ENCODE assay signal across 14 mouse cellular contexts in the genomic region with DNA sequence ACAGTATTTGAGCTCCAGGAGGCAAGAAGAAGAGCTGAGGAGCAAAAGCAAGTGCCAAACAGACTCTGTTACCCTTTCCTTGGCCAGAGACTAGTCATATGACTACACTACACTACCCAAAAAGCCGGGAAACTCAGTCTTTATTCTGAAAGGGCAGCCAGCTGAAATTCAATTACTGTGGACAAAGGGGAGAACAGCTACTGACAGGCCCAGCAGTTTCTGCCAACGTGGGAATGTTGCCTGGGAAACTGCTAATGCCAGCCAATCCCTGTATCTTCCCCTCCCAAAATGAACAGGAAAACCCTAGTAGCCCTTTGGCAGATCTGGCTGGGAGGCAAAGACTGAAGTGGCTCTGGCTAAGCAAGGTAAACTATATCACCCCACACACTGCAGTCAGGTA. TPM values are rescaled to one million over a fixed set of nuclear protein-coding genes. Genes with fewer than 3 reads are reported as not detected.
DNase-seq lines count a peak whose midpoint lies in the region; ATAC-seq and TF ChIP-seq lines count a peak whose summit lies in the region.
"Had no signal": no experiment of that assay in that cellular context is flagged by ENCODE, and none has a peak within 500 bp of the region (broad histone marks: within the 10 kb centered on the region; RNA-seq: fewer than 3 reads in every experiment).

No protein-coding gene starts in this region.

- no peak for TF ChIP-seq CTCF in forebrain, postnatal 0 days (IDR thresholded peaks at IDR 0.05; ENCODE audit: low read depth)

- peaks cover 13% of the 10 kb centered on the region for H3K4me1 ChIP-seq in hindbrain, embryonic 13.5 days (replicated peaks)
- H3K4me1 ChIP-seq in hindbrain, embryonic 10.5 days (replicated peaks) = peaks cover 14% of the 10 kb centered on the region
- peaks cover 6% of the 10 kb centered on the region; the same call in 1 of the 2 replicates for H3K4me1 ChIP-seq in forebrain, postnatal 0 days (ENCODE audit: insufficient read depth)
- H3K4me1 ChIP-seq: limb, embryonic 12.5 days had no signal

- H3K4me3 ChIP-seq in hindbrain, embryonic 13.5 days = no peak overlapping the region
- no peak overlapping the region for H3K4me3 ChIP-seq in hindbrain, embryonic 10.5 days
- no peak overlapping the region for H3K4me3 ChIP-seq in forebrain, postnatal 0 days (ENCODE audit: low read depth, low read length)
- H3K4me3 ChIP-seq: heart, embryonic 15.5 days; limb, embryonic 12.5 days had no signal

- 0 out of 2 replicates have a peak, but pooled peaks have one; percentile 49 for ATAC-seq in hindbrain, embryonic 13.5 days (ENCODE audit: low FRiP score)
- peak; percentile 95 for ATAC-seq in forebrain, postnatal 0 days
- ATAC-seq in erythroid progenitor cell, adult 5-6 weeks (replicated peaks; ENCODE audit: low FRiP score, poor library complexity, severe bottlenecking) = no peak

- no peaks in the 10 kb centered on the region for H3K36me3 ChIP-seq in hindbrain, embryonic 13.5 days
- no peaks in the 10 kb centered on the region for H3K36me3 ChIP-seq in hindbrain, embryonic 10.5 days
- no peaks in the 10 kb centered on the region for H3K36me3 ChIP-seq in forebrain, postnatal 0 days (ENCODE audit: insufficient read depth)
- H3K36me3 ChIP-seq: heart, embryonic 15.5 days; limb, embryonic 12.5 days had no signal

- 9% methylated on average over 2 of the region's 2 CpGs for WGBS in hindbrain, embryonic 13.5 days
- 14% methylated on average over 2 of the region's 2 CpGs for WGBS in hindbrain, embryonic 10.5 days
- 2% methylated on average over 2 of the region's 2 CpGs for WGBS in forebrain, postnatal 0 days

- H3K27me3 ChIP-seq in hindbrain, embryonic 13.5 days = peaks cover 7% of the 10 kb centered on the region; the same call in 1 of the 2 replicates
- no peaks in the 10 kb centered on the region for H3K27me3 ChIP-seq in hindbrain, embryonic 10.5 days (ENCODE audit: insufficient read depth, poor library complexity, severe bottlenecking)
- no peaks in the 10 kb centered on the region for H3K27me3 ChIP-seq in forebrain, postnatal 0 days (ENCODE audit: insufficient read depth, low read length)
- H3K27me3 ChIP-seq: heart, embryonic 15.5 days; limb, embryonic 12.5 days had no signal

- no peak overlapping the region for H3K4me2 ChIP-seq in hindbrain, embryonic 13.5 days
- no peak overlapping the region for H3K4me2 ChIP-seq in forebrain, postnatal 0 days (ENCODE audit: low read depth)
- H3K4me2 ChIP-seq: heart, embryonic 15.5 days; limb, embryonic 12.5 days had no signal

- intact Hi-C loops in heart, postnatal 25 days (cut with DNase I) = no loop called here

- no peak for DNase-seq in hindbrain, embryonic 10.5 days (ENCODE audit: low spot score)
- DNase-seq in forebrain, postnatal 0 days = peak; percentile 82
- peak; percentile 64 to 70 for DNase-seq in layer of hippocampus, postnatal 36 days
- peak; percentile 56 to 73 for DNase-seq in right cerebral cortex, adult 2 months (ENCODE audit: low spot score in 2 of 2)
- no peak for DNase-seq in lung, postnatal 25 days (ENCODE audit: low spot score)
- no peak for DNase-seq in heart, postnatal 25 days (ENCODE audit: low spot score)
- DNase-seq: kidney, adult 9 months had no signal

- H3K9me3 ChIP-seq in hindbrain, embryonic 13.5 days = no peaks in the 10 kb centered on the region
- H3K9me3 ChIP-seq in hindbrain, embryonic 10.5 days = no peaks in the 10 kb centered on the region
- no peaks in the 10 kb centered on the region for H3K9me3 ChIP-seq in forebrain, postnatal 0 days (ENCODE audit: low read length)
- H3K9me3 ChIP-seq: heart, embryonic 15.5 days; limb, embryonic 12.5 days had no signal

- peak overlapping the region; percentile 35; the same call in 1 of the 2 replicates for H3K9ac ChIP-seq in hindbrain, embryonic 13.5 days
- no peak overlapping the region for H3K9ac ChIP-seq in forebrain, postnatal 0 days
- H3K9ac ChIP-seq: heart, embryonic 15.5 days; limb, embryonic 12.5 days had no signal

- H3K27ac ChIP-seq in hindbrain, embryonic 13.5 days = no peak overlapping the region
- no peak overlapping the region; the same call in 1 of the 2 replicates for H3K27ac ChIP-seq in hindbrain, embryonic 10.5 days
- peak overlapping the region; percentile 31; the same call in 1 of the 2 replicates for H3K27ac ChIP-seq in forebrain, postnatal 0 days (ENCODE audit: low read depth, low read length)
- H3K27ac ChIP-seq: heart, embryonic 15.5 days; limb, embryonic 12.5 days; stomach, postnatal 0 days had no signal

RNA-seq across cellular contexts. Expression of a gene that starts 51.0 kb away (rescaled TPM):
- polyA plus RNA-seq in hindbrain, embryonic 13.5 days (2015; fragmentation: Nextera tagmentation; extraction: Ambion mirVana) = 0.18 and 0.27 TPM in 2 replicates
- polyA plus RNA-seq in hindbrain, embryonic 10.5 days (2016; fragmentation: Nextera tagmentation; extraction: Ambion mirVana) = 0.08 TPM in 1 of 2 replicates, not detected in the other
- total RNA-seq in forebrain, postnatal 0 days (2014; rRNA removed) = 1.8 and 4.0 TPM in 2 replicates
- 0.67 TPM in 2 replicates for polyA plus RNA-seq in forebrain, postnatal 0 days (2015; fragmentation: Nextera tagmentation; extraction: Ambion mirVana)
- 1 to 10 TPM; 6.5 to 8.8 TPM for total RNA-seq in layer of hippocampus, postnatal 36 days (2021)
- not detected for total RNA-seq in heart, postnatal 25 days (2021)
- total RNA-seq in erythroid progenitor cell, adult 5-6 weeks (2015; ENCODE audit: low replicate concordance) = not detected in 2 replicates
- total RNA-seq in erythroid progenitor cell, adult 5-6 weeks (2017; ENCODE audit: low replicate concordance) = not detected in 2 replicates
- polyA plus RNA-seq: heart, embryonic 15.5 days; lung, embryonic 16.5 days; stomach, postnatal 0 days had no signal

RNA-seq across cellular contexts. Expression of a gene that starts 51.7 kb away (rescaled TPM):
- polyA plus RNA-seq in hindbrain, embryonic 13.5 days (2015; fragmentation: Nextera tagmentation; extraction: Ambion mirVana) = 0.89 and 1.3 TPM in 2 replicates
- 0.70 and 1.1 TPM in 2 replicates for polyA plus RNA-seq in hindbrain, embryonic 10.5 days (2016; fragmentation: Nextera tagmentation; extraction: Ambion mirVana)
- total RNA-seq in forebrain, postnatal 0 days (2014; rRNA removed) = 1.5 and 4.0 TPM in 2 replicates
- 1.4 and 1.5 TPM in 2 replicates for polyA plus RNA-seq in forebrain, postnatal 0 days (2015; fragmentation: Nextera tagmentation; extraction: Ambion mirVana)
- total RNA-seq in layer of hippocampus, postnatal 36 days (2021) = 1 to 10 TPM; 2.0 to 2.5 TPM
- 10 to 100 TPM in 1 of 2 experiments, 1 to 10 TPM in 1; 7.5 to 10.1 TPM for total RNA-seq in heart, postnatal 25 days (2021)
- total RNA-seq in erythroid progenitor cell, adult 5-6 weeks (2015; ENCODE audit: low replicate concordance) = 0.42 and 1.8 TPM in 2 replicates
- 1.1 and 2.1 TPM in 2 replicates for total RNA-seq in erythroid progenitor cell, adult 5-6 weeks (2017; ENCODE audit: low replicate concordance)

RNA-seq across cellular contexts. Expression of a gene that starts 57.5 kb away (rescaled TPM):
- not detected in 2 replicates for polyA plus RNA-seq in hindbrain, embryonic 13.5 days (2015; fragmentation: Nextera tagmentation; extraction: Ambion mirVana)
- polyA plus RNA-seq in hindbrain, embryonic 10.5 days (2016; fragmentation: Nextera tagmentation; extraction: Ambion mirVana) = not detected in 2 replicates
- total RNA-seq in forebrain, postnatal 0 days (2014; rRNA removed) = not detected in 2 replicates
- polyA plus RNA-seq in forebrain, postnatal 0 days (2015; fragmentation: Nextera tagmentation; extraction: Ambion mirVana) = not detected in 2 replicates
- not detected for total RNA-seq in layer of hippocampus, postnatal 36 days (2021)
- not detected for total RNA-seq in heart, postnatal 25 days (2021)
- not detected in 2 replicates for total RNA-seq in erythroid progenitor cell, adult 5-6 weeks (2015; ENCODE audit: low replicate concordance)
- not detected in 2 replicates for total RNA-seq in erythroid progenitor cell, adult 5-6 weeks (2017; ENCODE audit: low replicate concordance)
- polyA plus RNA-seq: embryonic facial prominence, embryonic 11.5 days; limb, embryonic 12.5 days had no signal

Comparison
In these comparisons a context has a peak if more than half of its experiments do, and no peak if none do; other contexts are left out.
1. DNase-seq: peak in forebrain, postnatal 0 days (single experiment), layer of hippocampus, postnatal 36 days (2 of 2) and right cerebral cortex, adult 2 months (2 of 2); none in hindbrain, embryonic 10.5 days (single experiment), lung, postnatal 25 days (single experiment) and heart, postnatal 25 days (single experiment).